15 mouse cellular contexts compared by ENCODE assay signal in the genomic region with DNA sequence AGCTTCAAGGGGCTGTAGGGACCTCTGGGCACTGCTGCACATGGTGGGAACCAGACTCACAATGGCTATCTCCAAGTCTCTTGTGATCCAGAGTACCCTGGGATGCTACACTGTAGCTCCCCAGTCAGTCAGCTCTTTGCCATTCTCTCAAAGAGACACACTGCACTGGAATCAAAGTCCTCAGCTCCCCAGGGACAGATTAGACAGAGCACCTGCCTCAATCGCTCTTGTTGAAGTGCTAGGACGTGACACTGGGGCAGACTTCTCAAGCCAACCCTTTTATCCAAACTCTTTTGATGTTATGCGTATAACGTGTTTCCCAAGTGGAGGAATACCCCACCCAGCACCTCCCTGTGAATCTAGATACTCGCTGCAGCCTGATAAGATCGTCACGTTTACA. TPM values are rescaled to one million over a fixed set of nuclear protein-coding genes. Genes with fewer than 3 reads are reported as not detected.
DNase-seq lines count a peak whose midpoint lies in the region; ATAC-seq and TF ChIP-seq lines count a peak whose summit lies in the region.
"Had no signal": no experiment of that assay in that cellular context is flagged by ENCODE, and none has a peak within 500 bp of the region (broad histone marks: within the 10 kb centered on the region; RNA-seq: fewer than 3 reads in every experiment).

No protein-coding gene starts in this region.

- no peak for TF ChIP-seq CTCF in lung, adult 2 months (IDR thresholded peaks at IDR 0.05; ENCODE audit: insufficient read depth, low read length)

- H3K9ac ChIP-seq in heart, embryonic 13.5 days: no peak overlapping the region
- no peak overlapping the region for H3K9ac ChIP-seq in lung, embryonic 16.5 days (ENCODE audit: low read length)
- H3K9ac ChIP-seq in embryonic facial prominence, embryonic 15.5 days: no peak overlapping the region

- no peaks in the 10 kb centered on the region for H3K27me3 ChIP-seq in heart, embryonic 13.5 days (replicated peaks)
- H3K27me3 ChIP-seq in lung, embryonic 16.5 days (ENCODE audit: control insufficient read depth, insufficient read depth, low read depth, low read length): no peaks in the 10 kb centered on the region; the same call in 1 of the 2 replicates
- no peaks in the 10 kb centered on the region; the same call in 1 of the 2 replicates for H3K27me3 ChIP-seq in embryonic facial prominence, embryonic 15.5 days
- H3K27me3 ChIP-seq in myocyte (ENCODE audit: control insufficient read depth, insufficient read depth, insufficient read length): no peaks in the 10 kb centered on the region

- no peaks in the 10 kb centered on the region for H3K36me3 ChIP-seq in heart, embryonic 13.5 days
- no peaks in the 10 kb centered on the region for H3K36me3 ChIP-seq in lung, embryonic 16.5 days (ENCODE audit: control insufficient read depth, insufficient read depth, low read length)
- no peaks in the 10 kb centered on the region for H3K36me3 ChIP-seq in embryonic facial prominence, embryonic 15.5 days
- H3K36me3 ChIP-seq in myocyte (ENCODE audit: control insufficient read depth, insufficient read depth): no peaks in the 10 kb centered on the region

- no peak overlapping the region for H3K4me3 ChIP-seq in heart, embryonic 13.5 days
- peak overlapping the region; percentile 16 for H3K4me3 ChIP-seq in lung, embryonic 16.5 days (ENCODE audit: low read length)
- H3K4me3 ChIP-seq in lung, adult 2 months (replicated peaks; ENCODE audit: extremely low read depth, low read depth, low read length): no peak overlapping the region
- no peak overlapping the region for H3K4me3 ChIP-seq in embryonic facial prominence, embryonic 15.5 days (replicated peaks)
- H3K4me3 ChIP-seq in myocyte: no peak overlapping the region
- H3K4me3 ChIP-seq: layer of hippocampus, adult 2 months had no signal

- TF ChIP-seq POLR2A in lung, adult 2 months (IDR thresholded peaks at IDR 0.05; ENCODE audit: borderline replicate concordance, extremely low read depth, low read depth, low read length): no peak
- no peak for TF ChIP-seq POLR2A in myocyte (IDR thresholded peaks at IDR 0.05; ENCODE audit: insufficient read length, low read depth)

- WGBS in heart, embryonic 13.5 days: 27% methylated on average over 7 of the region's 7 CpGs
- 17% methylated on average over 7 of the region's 7 CpGs for WGBS in lung, embryonic 16.5 days
- WGBS in lung, adult 2 months: 50% methylated on average over 7 of the region's 7 CpGs
- 50% methylated on average over 7 of the region's 7 CpGs for WGBS in embryonic facial prominence, embryonic 15.5 days

- H3ac ChIP-seq in myocyte (ENCODE audit: control insufficient read depth, insufficient read length): no peak overlapping the region

- ATAC-seq in heart, embryonic 13.5 days (ENCODE audit: extremely low read depth, insufficient number of reproducible peaks, low FRiP score, low TSS enrichment): no peak
- peak; percentile 18 for ATAC-seq in lung, embryonic 16.5 days (ENCODE audit: low read depth)
- ATAC-seq in embryonic facial prominence, embryonic 15.5 days (ENCODE audit: insufficient number of reproducible peaks, low FRiP score, low TSS enrichment, low read depth): no peak
- ATAC-seq: forebrain, embryonic 14.5 days had no signal

- H3K4me2 ChIP-seq in heart, embryonic 13.5 days: peak overlapping the region; percentile 48
- H3K4me2 ChIP-seq in lung, embryonic 16.5 days (ENCODE audit: low read depth, low read length): peak overlapping the region; percentile 44
- 0 out of 2 replicates have a peak overlapping the region, but pooled peaks have one; percentile 8 for H3K4me2 ChIP-seq in embryonic facial prominence, embryonic 15.5 days (replicated peaks)
- peak overlapping the region; percentile 34 for H3K4me2 ChIP-seq in myocyte (ENCODE audit: low read depth)

- no peak overlapping the region for H3K27ac ChIP-seq in heart, embryonic 13.5 days (replicated peaks)
- peak overlapping the region; percentile 47 for H3K27ac ChIP-seq in lung, embryonic 16.5 days (ENCODE audit: low read length)
- no peak overlapping the region; the same call in 1 of the 2 replicates for H3K27ac ChIP-seq in embryonic facial prominence, embryonic 15.5 days (replicated peaks)
- H3K27ac ChIP-seq: layer of hippocampus, adult 2 months had no signal

- peaks cover 50% of the 10 kb centered on the region for H3K79me2 ChIP-seq in myocyte (ENCODE audit: control insufficient read depth, insufficient read depth)

- H3K4me1 ChIP-seq in heart, embryonic 13.5 days: peaks cover 63% of the 10 kb centered on the region
- peaks cover 42% of the 10 kb centered on the region for H3K4me1 ChIP-seq in lung, embryonic 16.5 days (replicated peaks; ENCODE audit: control insufficient read depth, insufficient read depth, low read length)
- peaks cover 2% of the 10 kb centered on the region; the same call in 1 of the 2 replicates for H3K4me1 ChIP-seq in lung, adult 2 months (ENCODE audit: control insufficient read depth, insufficient read depth, low read length)
- H3K4me1 ChIP-seq in embryonic facial prominence, embryonic 15.5 days: peaks cover 47% of the 10 kb centered on the region

- H3K9me3 ChIP-seq in heart, embryonic 13.5 days: no peaks in the 10 kb centered on the region
- no peaks in the 10 kb centered on the region for H3K9me3 ChIP-seq in lung, embryonic 16.5 days (ENCODE audit: control insufficient read depth, low read length)
- no peaks in the 10 kb centered on the region for H3K9me3 ChIP-seq in embryonic facial prominence, embryonic 15.5 days (replicated peaks)

- no peak for DNase-seq in heart, adult 11 months
- no peak for DNase-seq in lung, adult 2 months
- DNase-seq in layer of hippocampus, adult 8-10 months (ENCODE audit: low spot score in 2 of 2): no peak
- no peak for DNase-seq in gastrocnemius, adult 8-10 months (ENCODE audit: low spot score in 2 of 2)
- DNase-seq: cerebellum, adult 9-11 months; heart, postnatal 4 days; kidney, adult 9 months; lung, postnatal 14 days; thymus, postnatal 4 days had no signal

TF ChIP-seq in myocyte, 11 proteins besides CTCF, POLR2A, EP300 and RAD21:
- TF ChIP-seq POLR2AphosphoS2 (IDR thresholded peaks at IDR 0.05; ENCODE audit: insufficient read length, low read depth) (no peak), MYOG (IDR thresholded peaks at IDR 0.05; ENCODE audit: control insufficient read depth in 1 of 3, insufficient read depth in 1 of 3, insufficient read length in 2 of 3, low read depth in 2 of 3) (no peak), USF1 (IDR thresholded peaks at IDR 0.05; ENCODE audit: low read depth) (no peak), MAX (IDR thresholded peaks at IDR 0.05; ENCODE audit: low read depth) (no peak), MYOD1 (IDR thresholded peaks at IDR 0.05; ENCODE audit: control insufficient read depth in 1 of 3, insufficient read length in 2 of 3, low read depth in 2 of 3) (no peak), SRF (IDR thresholded peaks at IDR 0.05; ENCODE audit: control insufficient read depth, insufficient read length, low read depth) (no peak), TCF3 (IDR thresholded peaks at IDR 0.05; ENCODE audit: insufficient read length, low read depth) (no peak), REST (IDR thresholded peaks at IDR 0.05; ENCODE audit: insufficient read depth, insufficient read length) (no peak), TCF12 (IDR thresholded peaks at IDR 0.05; ENCODE audit: insufficient read depth, poor library complexity, severe bottlenecking) (no peak), CEBPB (IDR thresholded peaks at IDR 0.05; ENCODE audit: insufficient read depth, poor library complexity, severe bottlenecking) (no peak), E2F4 (IDR thresholded peaks at IDR 0.05; ENCODE audit: insufficient read depth) (no peak)

RNA-seq across cellular contexts. Expression of a gene that starts 23.7 kb away (rescaled TPM):
- polyA plus RNA-seq in heart, embryonic 13.5 days (2015; fragmentation: Nextera tagmentation; extraction: Ambion mirVana): 8.1 and 8.3 TPM in 2 replicates
- 7.7 and 9.7 TPM in 2 replicates for polyA plus RNA-seq in lung, embryonic 16.5 days (2015; fragmentation: Nextera tagmentation; extraction: Ambion mirVana)
- 18.7 and 22.9 TPM in 2 replicates for polyA plus RNA-seq in lung, adult 2 months (2012; rRNA removed)
- polyA plus RNA-seq in embryonic facial prominence, embryonic 15.5 days (2015; fragmentation: Nextera tagmentation; extraction: Ambion mirVana): 28.9 TPM in 2 replicates
- 22.1 TPM for polyA plus RNA-seq in myocyte (2012; fragmentation: generic; extraction: Trizol)
- total RNA-seq in layer of hippocampus, adult 8-10 months (2022): 10 to 100 TPM; 25.4 to 44.9 (median 33.5) TPM
- total RNA-seq in gastrocnemius, adult 8-10 months (2022): 10 to 100 TPM; 43.8 to 49.3 (median 48.3) TPM
